Mouse (Mus musculus): ENCODE data around the gene Ubr1. TPM values are rescaled to one million over a fixed set of nuclear protein-coding genes. Genes with fewer than 3 reads are reported as not detected.
"Not testable (repeated sequence)": the region's sequence is repeated elsewhere in the genome, so short reads cannot be mapped to it uniquely, and the experiment has no call there.

The Ubr1 gene
- polyA plus RNA-seq, 1 experiment from 2014 or later, result 30.7 TPM

DNA sequence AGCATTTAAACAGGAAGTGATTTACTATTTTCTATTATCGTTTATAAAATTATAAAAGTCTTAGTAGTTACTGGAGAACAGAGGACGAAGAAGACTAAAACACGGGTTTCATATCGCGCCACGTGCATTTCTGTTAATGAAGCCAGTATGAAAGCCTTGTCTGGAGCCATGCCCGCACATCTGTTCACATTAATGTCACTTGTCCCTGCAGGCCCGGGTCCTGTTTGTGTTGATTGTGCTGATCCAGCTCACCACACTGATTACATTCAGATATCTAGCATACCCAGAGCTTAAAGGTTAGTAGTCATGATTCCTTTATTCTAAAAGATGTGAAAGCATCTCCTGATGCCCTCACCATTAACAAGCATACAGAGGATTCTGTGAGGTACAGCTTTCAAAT lies 28.3 kb upstream of the Ubr1 start:
- no peaks in the 10 kb centered on the region for H3K27me3 ChIP-seq
- 0 out of 2 replicates have a peak, but pooled peaks cover 7% of the 10 kb centered on the region for H3K36me3 ChIP-seq
- no peak overlapping the region for H3K9ac ChIP-seq
- no peak for ATAC-seq (ENCODE audit: low FRiP score, low read depth)
- H3K4me3 ChIP-seq, result no peak overlapping the region
- whole genome bisulfite sequencing, result 88% methylated on average over 8 of the region's 8 CpGs
- no peak overlapping the region for H3K4me2 ChIP-seq
- no peak overlapping the region for H3K27ac ChIP-seq (replicated peaks)
- no peaks in the 10 kb centered on the region for H3K4me1 ChIP-seq (replicated peaks)
- H3K9me3 ChIP-seq, result no peaks in the 10 kb centered on the region

DNA sequence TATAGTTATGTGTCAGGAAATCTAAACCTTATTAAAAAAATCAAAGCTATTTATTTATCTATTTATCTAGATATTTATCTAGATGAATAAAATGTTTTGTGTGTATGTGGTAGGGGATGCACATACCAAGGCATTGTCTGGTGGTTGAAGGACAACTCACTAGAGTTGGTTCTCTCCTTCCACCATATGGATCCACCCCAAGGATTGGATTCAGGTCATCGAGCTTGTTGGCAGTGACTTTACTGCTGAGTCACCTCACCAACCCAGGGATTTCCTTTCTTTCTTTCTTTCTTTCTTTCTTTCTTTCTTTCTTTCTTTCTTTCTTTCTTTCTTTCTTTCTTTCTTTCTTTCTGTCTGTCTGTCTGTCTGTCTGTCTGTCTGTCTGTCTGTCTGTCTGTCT lies 26.1 kb upstream of the Ubr1 start:
- H3K4me3 ChIP-seq; H3K27me3 ChIP-seq; H3K4me1 ChIP-seq (replicated peaks); H3K4me2 ChIP-seq; H3K9ac ChIP-seq; H3K27ac ChIP-seq (replicated peaks); H3K36me3 ChIP-seq; H3K9me3 ChIP-seq; ATAC-seq (ENCODE audit: low FRiP score, low read depth): not testable (repeated sequence)
- 76% methylated on average over 1 of the region's 1 CpGs for WGBS

DNA sequence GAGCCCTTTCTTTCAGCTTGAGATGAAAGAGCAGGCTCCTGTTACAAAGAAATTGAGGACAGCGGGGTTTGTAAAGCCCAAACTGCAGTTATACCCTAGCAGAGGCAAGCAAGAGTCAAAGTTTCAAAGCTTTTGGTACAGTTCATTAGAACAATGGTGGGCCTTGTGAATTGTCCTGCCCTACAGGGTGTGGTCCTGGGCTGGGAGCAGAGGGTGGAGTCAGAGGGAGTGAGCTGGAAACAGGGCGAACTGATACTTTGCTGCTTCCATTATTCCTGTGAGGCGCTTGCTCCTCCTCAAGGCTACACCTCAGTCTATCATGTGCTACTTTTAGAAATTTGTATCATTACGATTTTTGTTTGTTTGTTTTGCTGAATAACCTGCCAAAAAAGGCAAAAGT lies 20.7 kb upstream of the Ubr1 start:
- no peaks in the 10 kb centered on the region for H3K4me1 ChIP-seq (replicated peaks)
- H3K9ac ChIP-seq, result no peak overlapping the region
- ATAC-seq (ENCODE audit: low FRiP score, low read depth), result no peak
- H3K4me2 ChIP-seq, result no peak overlapping the region
- H3K27me3 ChIP-seq, result no peaks in the 10 kb centered on the region
- H3K4me3 ChIP-seq, result no peak overlapping the region
- no peaks in the 10 kb centered on the region for H3K9me3 ChIP-seq
- H3K27ac ChIP-seq (replicated peaks), result no peak overlapping the region
- WGBS, result 69% methylated on average over 4 of the region's 4 CpGs
- peaks cover 24% of the 10 kb centered on the region for H3K36me3 ChIP-seq

DNA sequence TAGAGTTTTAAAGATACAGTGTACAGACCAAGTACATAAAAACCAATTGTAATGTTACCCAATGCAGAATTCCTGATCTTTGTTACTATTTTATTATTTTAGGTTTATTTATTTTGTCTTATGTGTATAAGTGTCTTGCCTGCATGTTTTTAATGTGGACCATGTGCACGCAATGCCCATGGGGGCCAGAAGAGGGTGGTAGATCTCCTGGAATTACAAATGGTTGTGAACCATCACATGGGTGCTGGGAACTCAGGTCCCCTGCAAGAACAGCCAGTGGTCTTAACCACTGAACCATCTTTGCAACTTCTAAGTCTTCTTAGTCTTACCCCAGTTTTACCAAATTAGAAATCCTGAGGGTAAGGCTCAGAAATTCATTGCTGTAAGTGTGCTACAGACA lies 14.7 kb upstream of the Ubr1 start:
- H3K9ac ChIP-seq, result no peak overlapping the region
- 91% methylated on average over 1 of the region's 1 CpGs for WGBS
- H3K4me3 ChIP-seq, result no peak overlapping the region
- ATAC-seq (ENCODE audit: low FRiP score, low read depth), result no peak
- no peaks in the 10 kb centered on the region for H3K27me3 ChIP-seq
- no peaks in the 10 kb centered on the region for H3K9me3 ChIP-seq
- no peaks in the 10 kb centered on the region for H3K4me1 ChIP-seq (replicated peaks)
- H3K36me3 ChIP-seq, result peaks cover 40% of the 10 kb centered on the region
- no peak overlapping the region for H3K4me2 ChIP-seq
- no peak overlapping the region for H3K27ac ChIP-seq (replicated peaks)

DNA sequence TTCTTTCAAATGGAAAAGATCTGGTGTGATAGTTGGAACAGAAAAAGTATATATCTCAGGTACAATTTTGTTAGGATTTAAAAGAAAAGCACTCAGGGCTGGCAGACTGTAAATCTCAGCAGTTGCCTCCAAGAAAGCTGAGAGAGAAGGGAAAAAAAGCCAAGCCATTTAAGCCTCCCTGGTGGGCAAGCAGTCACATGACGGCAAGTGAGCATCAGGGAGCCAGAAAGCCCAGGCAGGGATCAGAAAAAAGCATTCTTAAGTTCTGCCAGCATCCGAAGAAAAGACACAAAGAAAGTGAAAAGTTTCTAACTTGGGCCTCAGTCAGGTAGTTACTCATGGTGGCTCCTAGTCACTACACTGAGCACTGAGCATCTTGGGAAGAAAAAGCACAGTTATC lies 13.1 kb upstream of the Ubr1 start:
- H3K4me1 ChIP-seq (replicated peaks), result no peaks in the 10 kb centered on the region
- H3K27me3 ChIP-seq, result no peaks in the 10 kb centered on the region
- H3K36me3 ChIP-seq, result peaks cover 34% of the 10 kb centered on the region
- ATAC-seq (ENCODE audit: low FRiP score, low read depth), result no peak
- WGBS, result 10% methylated on average over 2 of the region's 2 CpGs
- no peak overlapping the region for H3K4me2 ChIP-seq
- H3K9ac ChIP-seq, result no peak overlapping the region
- H3K9me3 ChIP-seq, result no peaks in the 10 kb centered on the region
- H3K27ac ChIP-seq (replicated peaks), result no peak overlapping the region
- H3K4me3 ChIP-seq, result no peak overlapping the region

DNA sequence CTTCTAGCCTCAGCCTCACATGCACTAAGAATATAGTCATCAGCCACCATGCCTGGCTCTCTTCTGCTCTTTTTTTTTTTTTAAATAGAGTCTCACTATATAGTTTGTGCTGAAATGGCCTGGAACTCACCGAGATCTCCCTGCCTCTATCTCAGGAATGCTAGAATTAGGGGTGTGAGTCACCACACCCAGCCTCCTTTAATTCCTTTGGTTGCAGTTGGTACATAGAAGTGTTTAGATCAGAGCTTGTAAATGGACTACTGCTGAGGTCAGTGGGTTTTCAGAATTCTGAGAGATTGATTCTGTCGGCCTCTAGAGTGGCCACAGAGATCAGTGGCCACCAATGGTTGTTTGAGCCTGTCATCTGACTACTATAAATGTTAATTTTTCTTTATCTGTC lies 10.3 kb upstream of the Ubr1 start:
- WGBS, result 83% methylated on average over 2 of the region's 2 CpGs
- no peak for ATAC-seq (ENCODE audit: low FRiP score, low read depth)

DNA sequence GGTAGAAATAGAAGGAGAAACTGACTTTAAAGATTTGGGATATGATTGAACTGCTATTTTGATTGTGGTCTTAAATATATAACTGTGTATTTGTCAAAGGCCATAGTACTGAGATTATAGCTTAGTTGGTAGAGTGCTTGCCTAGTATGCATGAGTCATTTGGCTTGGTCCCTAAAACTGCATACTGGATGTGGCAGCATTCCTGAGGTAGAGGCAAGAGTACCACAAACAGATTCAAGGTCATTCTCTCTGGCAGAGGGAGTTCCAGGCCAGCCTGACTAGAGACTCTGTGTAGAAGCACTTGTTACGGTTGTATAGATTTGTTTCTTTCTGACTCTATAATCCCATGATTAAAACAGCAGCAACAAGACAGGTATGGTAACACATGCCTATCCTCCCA lies 9.3 kb upstream of the Ubr1 start:
- no peak for ATAC-seq (ENCODE audit: low FRiP score, low read depth)
- H3K4me2 ChIP-seq, result no peak overlapping the region
- no peak overlapping the region for H3K4me3 ChIP-seq
- H3K27me3 ChIP-seq, result no peaks in the 10 kb centered on the region
- H3K36me3 ChIP-seq, result peaks cover 14% of the 10 kb centered on the region; the same call in 1 of the 2 replicates
- WGBS, result 92% methylated on average over 1 of the region's 1 CpGs
- H3K9me3 ChIP-seq, result no peaks in the 10 kb centered on the region
- no peak overlapping the region for H3K9ac ChIP-seq
- H3K4me1 ChIP-seq (replicated peaks), result peaks cover 13% of the 10 kb centered on the region
- H3K27ac ChIP-seq (replicated peaks), result no peak overlapping the region

More for the DNA sequence above, 10.3 kb upstream of the Ubr1 start:
- Histone ChIP-seq H3K27ac (replicated peaks) (no peak overlapping the region), H3K4me3 (no peak overlapping the region), H3K36me3 (peaks cover 20% of the 10 kb centered on the region; the same call in 1 of the 2 replicates), H3K4me1 (replicated peaks) (peaks cover 13% of the 10 kb centered on the region), H3K4me2 (no peak overlapping the region), H3K27me3 (no peaks in the 10 kb centered on the region), H3K9ac (no peak overlapping the region), H3K9me3 (no peaks in the 10 kb centered on the region)

DNA sequence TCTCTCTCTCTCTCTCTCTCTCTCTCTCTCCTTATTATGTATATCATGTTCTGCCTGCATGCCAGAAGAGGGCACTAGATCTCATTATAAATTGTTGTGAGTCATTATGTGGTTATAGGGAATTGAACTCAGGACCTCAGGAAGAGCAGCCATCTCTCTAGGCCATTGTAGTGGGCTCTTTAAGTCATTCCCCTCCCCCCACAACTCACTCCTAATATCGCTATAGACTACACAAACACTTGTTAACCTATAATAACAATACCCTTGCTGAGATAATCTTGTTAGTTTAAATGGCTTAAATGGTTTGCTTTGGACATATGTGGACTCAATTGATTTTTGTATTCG lies 8.2 kb upstream of the Ubr1 start:
- H3K9me3 ChIP-seq, result no peaks in the 10 kb centered on the region
- H3K27me3 ChIP-seq, result no peaks in the 10 kb centered on the region
- H3K36me3 ChIP-seq, result 0 out of 2 replicates have a peak, but pooled peaks cover 11% of the 10 kb centered on the region
- H3K27ac ChIP-seq (replicated peaks), result no peak overlapping the region
- no peak for ATAC-seq (ENCODE audit: low FRiP score, low read depth)
- H3K9ac ChIP-seq, result no peak overlapping the region
- no peak overlapping the region for H3K4me2 ChIP-seq
- no peak overlapping the region for H3K4me3 ChIP-seq
- 54% methylated on average over 2 of the region's 2 CpGs for WGBS
- peaks cover 13% of the 10 kb centered on the region for H3K4me1 ChIP-seq (replicated peaks)

DNA sequence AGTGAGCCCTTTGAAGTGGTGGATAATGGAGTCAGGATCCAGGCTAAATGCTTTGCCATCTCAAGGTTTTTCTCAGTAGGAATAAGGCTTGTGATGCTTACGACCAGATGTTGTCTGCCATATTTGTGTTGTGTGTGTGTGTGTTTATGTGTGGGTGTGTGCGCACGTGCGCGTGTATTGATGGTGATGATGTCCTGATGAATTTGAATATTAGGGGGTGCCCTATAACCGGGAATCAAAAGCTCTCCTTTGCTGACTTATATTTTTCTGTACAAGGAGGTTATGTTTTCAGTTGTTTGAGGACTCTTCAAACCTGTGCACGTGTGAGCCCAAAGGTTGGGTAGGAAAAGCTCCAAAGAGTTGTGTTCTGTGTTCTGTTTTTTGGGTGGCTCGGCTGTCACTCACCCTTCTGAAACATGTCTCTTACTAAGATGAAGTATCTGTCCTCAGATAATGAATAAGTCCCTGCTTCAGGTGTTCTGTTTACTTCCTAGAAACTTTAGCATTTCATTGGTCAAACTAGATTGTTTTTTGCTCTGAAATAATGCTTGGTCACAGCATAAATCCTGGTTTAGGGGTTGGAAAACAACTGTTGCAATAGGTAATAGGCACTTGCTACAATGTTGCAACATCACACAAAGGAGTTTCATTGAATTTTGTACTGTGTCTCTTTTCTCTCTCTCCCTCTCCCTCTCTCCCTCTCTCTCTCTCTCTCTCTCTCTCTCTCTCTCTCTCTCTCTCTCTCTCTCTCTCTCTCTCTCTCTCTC lies 7.6 kb upstream of the Ubr1 start:
- WGBS, result 83% methylated on average over 8 of the region's 8 CpGs
- H3K4me1 ChIP-seq (replicated peaks), result peaks cover 13% of the 10 kb centered on the region

DNA sequence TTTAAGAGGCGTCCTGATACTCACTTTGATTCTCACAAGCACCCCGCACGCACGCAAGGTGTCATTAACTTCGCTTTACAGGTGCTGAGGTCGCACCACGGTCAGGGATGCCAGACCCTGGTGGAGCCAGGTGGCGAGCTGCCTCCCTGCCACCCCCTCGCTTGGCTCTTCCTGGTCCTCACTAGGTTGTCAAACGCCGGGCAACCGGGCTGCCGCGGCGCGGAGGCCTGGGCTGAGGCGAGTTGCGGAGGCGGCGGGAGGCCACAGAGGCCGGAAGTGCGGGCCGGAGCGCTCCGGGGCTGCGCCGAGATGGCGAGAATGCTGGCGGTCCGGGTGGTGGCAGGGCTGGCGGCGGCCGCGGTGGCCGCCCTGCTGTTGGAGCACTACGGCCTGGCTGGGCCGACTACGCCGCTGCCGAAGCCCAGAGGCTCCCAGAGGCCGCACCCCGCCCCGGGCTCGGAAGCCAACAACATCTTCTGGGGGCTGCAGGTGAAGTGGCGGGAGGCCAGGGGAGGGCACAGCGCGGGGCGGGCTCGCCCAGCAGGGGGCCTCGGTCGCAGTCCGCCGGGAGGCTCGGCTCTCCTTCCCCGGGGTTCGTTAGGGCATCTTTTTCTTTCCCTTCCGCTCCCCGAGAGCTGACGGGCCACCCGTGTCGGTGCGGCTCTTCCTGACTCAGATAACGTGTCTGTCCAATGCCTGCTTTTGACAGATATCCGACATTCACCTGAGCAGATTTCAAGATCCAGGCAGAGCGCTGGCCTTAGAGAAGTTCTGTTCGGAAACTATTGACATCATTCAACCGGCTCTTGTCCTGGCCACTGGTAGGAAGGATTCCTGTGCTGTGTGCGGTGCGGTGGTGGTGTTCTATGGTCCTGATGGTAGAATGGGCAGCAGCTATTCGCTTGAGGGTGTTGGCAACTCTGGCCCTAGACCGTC lies 6.7 kb upstream of the Ubr1 start, which contains the start of gene Tmem62:
Gene Tmem62, plus strand, starts transcription at position 28 of the 936 bp plus-strand sequence.
- no peaks in the 10 kb centered on the region for H3K9me3 ChIP-seq
- no peaks in the 10 kb centered on the region for H3K27me3 ChIP-seq
- peak within 1 kb of the TSS; percentile 88 for H3K9ac ChIP-seq
- H3K27ac ChIP-seq (replicated peaks), result peak within 1 kb of the TSS; percentile 89
- H3K4me1 ChIP-seq (replicated peaks), result peaks cover 13% of the 10 kb centered on the region
- H3K4me3 ChIP-seq, result peak within 1 kb of the TSS; percentile 79
- 0 out of 2 replicates have a peak, but pooled peaks cover 9% of the 10 kb centered on the region for H3K36me3 ChIP-seq
- peak; percentile 83 for ATAC-seq (ENCODE audit: low FRiP score, low read depth)
- under 1% methylated on average over 67 of the region's 71 CpGs for WGBS
- H3K4me2 ChIP-seq, result peak within 1 kb of the TSS; percentile 93

More for the DNA sequence above, 7.6 kb upstream of the Ubr1 start:
- no peak for ATAC-seq (ENCODE audit: low FRiP score, low read depth)
- H3K4me2 ChIP-seq, result peak overlapping the region; percentile 93
- H3K9me3 ChIP-seq, result no peaks in the 10 kb centered on the region
- H3K27me3 ChIP-seq, result no peaks in the 10 kb centered on the region
- peak overlapping the region; percentile 88 for H3K9ac ChIP-seq
- H3K4me3 ChIP-seq, result peak overlapping the region; percentile 79
- H3K36me3 ChIP-seq, result 0 out of 2 replicates have a peak, but pooled peaks cover 11% of the 10 kb centered on the region
- H3K27ac ChIP-seq (replicated peaks), result peak overlapping the region; percentile 89

DNA sequence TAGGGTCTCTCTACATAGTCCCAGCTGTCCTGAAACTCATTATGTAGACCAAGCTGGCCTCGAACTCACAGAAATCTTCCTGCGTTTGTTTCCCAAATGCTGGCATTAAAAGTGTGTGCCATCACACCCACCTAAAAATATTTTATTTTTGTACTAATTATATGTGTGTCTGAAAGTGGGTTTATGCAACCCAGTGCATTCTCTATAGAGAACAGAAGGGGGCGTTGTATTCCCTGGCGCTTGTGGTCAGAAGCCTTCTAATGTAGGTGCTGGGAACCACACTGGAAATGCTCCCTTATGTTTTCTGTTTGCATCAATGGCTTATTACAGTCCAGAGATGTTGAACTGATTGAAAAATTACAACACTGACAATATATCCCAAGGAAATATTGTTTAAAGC lies 5.8 kb upstream of the Ubr1 start:
- Histone ChIP-seq H3K9ac (no peak overlapping the region), H3K27ac (replicated peaks) (no peak overlapping the region), H3K4me2 (peak overlapping the region; percentile 93), H3K4me3 (no peak overlapping the region), H3K27me3 (no peaks in the 10 kb centered on the region), H3K36me3 (0 out of 2 replicates have a peak, but pooled peaks cover 4% of the 10 kb centered on the region), H3K9me3 (no peaks in the 10 kb centered on the region), H3K4me1 (replicated peaks) (peaks cover 19% of the 10 kb centered on the region)
- ATAC-seq (ENCODE audit: low FRiP score, low read depth), result no peak
- 51% methylated on average over 4 of the region's 4 CpGs for WGBS

DNA sequence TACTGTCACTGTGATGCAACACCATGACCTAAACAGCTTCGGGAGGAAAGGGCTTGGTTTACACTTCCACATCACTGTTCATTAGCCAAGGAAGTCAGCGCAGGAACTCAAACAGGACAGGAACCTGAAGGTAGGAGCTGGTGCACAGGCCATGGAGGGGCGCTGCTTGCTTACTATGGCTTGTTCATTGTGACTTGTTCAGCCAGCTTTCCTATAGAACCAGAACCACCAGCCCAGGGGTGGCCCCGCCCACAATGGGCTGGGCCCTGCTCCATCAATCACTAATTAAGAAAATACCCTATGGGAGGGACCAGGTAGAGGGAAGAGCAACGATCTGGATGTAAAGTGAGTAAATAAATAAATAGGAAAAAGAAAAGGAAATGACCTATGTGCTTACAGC lies 2.4 kb upstream of the Ubr1 start:
- Histone ChIP-seq H3K9me3 (no peaks in the 10 kb centered on the region), H3K27ac (replicated peaks) (no peak overlapping the region), H3K36me3 (no peaks in the 10 kb centered on the region), H3K4me3 (no peak overlapping the region), H3K4me1 (replicated peaks) (peaks cover 32% of the 10 kb centered on the region), H3K27me3 (no peaks in the 10 kb centered on the region), H3K9ac (no peak overlapping the region), H3K4me2 (peak overlapping the region; percentile 4; the same call in 1 of the 2 replicates)
- ATAC-seq (ENCODE audit: low FRiP score, low read depth), result no peak
- 21% methylated on average over 5 of the region's 5 CpGs for whole genome bisulfite sequencing

Measured in hindbrain, embryonic 15.5 days (tissue).